Mouse (Mus musculus) gastrocnemius, adult 2 months (tissue): ENCODE results near the gene Strn. TPM values are rescaled to one million over a fixed set of nuclear protein-coding genes. Genes with fewer than 3 reads are reported as not detected.
A peak's percentile ranks its signal among the peaks of the same experiment; 100 is the strongest.

ENCODE experiments used
- DNase-seq: peaks from one replicate; pipeline ENCODE4 v3.0.0; 2022
- H3K27ac ChIP-seq: fragments of 200-600 bp; 2 replicates; pipeline ENCODE4 v1.8.1; 2022; ENCODE audit warnings: mild to moderate bottlenecking
- H3K4me3 ChIP-seq: fragments of 200-600 bp; 2 replicates; pipeline ENCODE4 v1.8.1; 2022; ENCODE audit warnings: mild to moderate bottlenecking, moderate library complexity
- CTCF ChIP-seq: fragments of 200-600 bp; IDR thresholded peaks from 2 replicates; pipeline ENCODE4 v1.8.1; 2022; ENCODE audit warnings: antibody characterized with exemption, mild to moderate bottlenecking, moderate library complexity
- intact Hi-C: fragments of 180-260 bp; cut with DNase I; formaldehyde crosslinking; loops from one replicate; pipeline ENCODE4 v1.15.1; 2025
- total RNA-seq, 2 experiments: library from RNA; stranded (reverse); gene quantifications; 2 replicates each; pipeline ENCODE4 v1.2.3; 2021

Strn gene
- total RNA-seq, 2 experiments from 2014 or later, result 5.4 to 7.1 TPM

DNA sequence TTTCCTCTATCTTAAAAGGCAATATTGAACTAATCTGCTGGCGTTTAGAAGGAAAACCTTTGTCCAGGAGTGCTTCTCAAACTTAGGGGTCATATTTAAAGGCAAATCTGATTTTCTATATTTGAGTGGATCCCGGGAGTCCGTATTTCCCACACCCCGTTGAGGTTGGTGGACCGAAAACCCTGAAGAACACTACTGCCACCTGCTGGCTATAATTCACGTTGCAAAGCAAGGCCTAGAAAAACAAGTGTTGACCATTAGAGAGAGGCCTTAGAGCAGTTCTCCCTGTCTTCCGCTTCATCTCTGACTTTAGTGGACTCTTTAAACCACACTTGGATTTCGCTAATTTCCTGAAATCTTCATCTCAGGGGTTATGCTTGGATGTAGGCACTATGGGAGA, 133.1 kb downstream of the Strn start:
- peak; percentile 91 for TF ChIP-seq CTCF
- Histone ChIP-seq H3K27ac (no peak overlapping the region), H3K4me3 (peak overlapping the region; percentile 46; the same call in 1 of the 2 replicates)
- DNase-seq, result peak; percentile 75
- intact Hi-C loops, result no loop called here

DNA sequence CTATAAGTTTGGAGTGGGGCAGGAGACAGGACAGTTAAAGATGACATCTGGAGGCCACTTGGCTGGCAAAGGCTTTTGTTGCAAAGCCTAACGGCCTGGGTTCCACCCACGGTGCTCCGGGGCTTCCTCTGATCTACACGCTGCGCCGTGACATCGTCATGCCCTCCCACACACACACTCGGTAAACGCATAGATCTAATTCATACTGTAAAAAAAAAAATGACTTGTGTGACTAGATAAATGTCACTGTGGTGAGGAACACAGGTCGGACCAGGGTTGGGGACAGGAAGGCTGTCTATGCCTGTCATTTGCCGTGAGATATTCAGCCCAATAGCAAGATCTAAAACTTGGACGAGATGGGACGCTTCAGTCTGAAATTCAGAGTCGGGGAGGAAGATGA, 134.7 kb downstream of the Strn start:
- H3K27ac ChIP-seq, result no peak overlapping the region
- H3K4me3 ChIP-seq, result no peak overlapping the region
- no peak for DNase-seq
- intact Hi-C loops, result no loop called here
- no peak for TF ChIP-seq CTCF

DNA sequence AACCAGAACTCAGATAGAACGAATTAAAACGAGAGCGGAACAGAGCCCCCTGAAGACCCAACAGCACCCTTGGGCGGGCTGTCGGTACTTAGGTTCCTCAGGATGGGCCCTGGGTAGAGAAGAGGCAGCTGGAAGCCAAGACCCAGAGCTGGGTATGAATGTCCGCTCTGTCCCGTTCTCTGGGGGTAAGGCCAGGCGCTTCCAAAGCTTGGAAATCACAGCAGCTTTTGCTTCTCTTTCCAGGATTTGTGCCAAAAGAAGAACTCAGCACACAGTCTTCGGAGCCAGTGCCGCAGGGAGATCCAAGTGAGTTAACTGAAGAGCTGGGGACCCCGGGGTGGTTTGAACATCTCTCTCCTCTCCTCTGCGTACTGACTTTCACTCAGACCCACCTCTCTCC, 135.4 kb downstream of the Strn start:
- no peak for TF ChIP-seq CTCF
- H3K27ac ChIP-seq, result no peak overlapping the region
- H3K4me3 ChIP-seq, result no peak overlapping the region
- intact Hi-C loops, result no loop called here
- DNase-seq, result peak; percentile 26

DNA sequence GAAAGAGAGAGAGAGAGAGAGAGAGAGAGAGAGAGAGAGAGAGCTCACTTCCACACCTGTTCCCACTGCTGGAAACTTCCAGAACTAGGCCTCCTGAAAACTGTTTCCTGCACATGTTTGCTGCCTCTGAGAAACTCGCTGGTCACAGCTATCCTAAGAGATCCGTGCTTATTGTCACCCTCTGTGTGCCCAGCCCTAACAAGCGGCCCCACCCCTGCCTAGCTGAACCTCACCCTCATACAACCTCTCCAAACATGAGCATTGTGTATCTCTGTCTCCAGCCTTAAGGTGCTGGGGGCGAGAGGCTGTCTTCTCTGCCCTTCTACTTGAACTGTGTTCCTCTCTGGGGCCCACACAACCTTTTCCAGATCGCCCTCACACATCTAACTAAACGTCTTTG, 136.0 kb downstream of the Strn start:
- Histone ChIP-seq H3K4me3 (no peak overlapping the region), H3K27ac (no peak overlapping the region)
- no peak for DNase-seq
- intact Hi-C loops, result no loop called here
- TF ChIP-seq CTCF, result no peak

Other genes starting within 250 kb of the Strn start
- 1 to 10 TPM; 1.9 to 3.6 TPM for gene Vit, start 229.1 kb downstream of the Strn start, total RNA-seq
- 10 to 100 TPM in 1 of 2 experiments, 1 to 10 TPM in 1; 7.3 to 10.1 TPM for gene Heatr5b, start 98.2 kb upstream of the Strn start, total RNA-seq
- gene Gpatch11, start 98.4 kb upstream of the Strn start, total RNA-seq, result 10 to 100 TPM; 17.9 to 23.3 TPM
- gene Eif2ak2, start 145.4 kb upstream of the Strn start, total RNA-seq, result 1 to 10 TPM; 3.6 to 4.0 TPM
- not detected for gene Sult6b1, start 169.8 kb upstream of the Strn start, total RNA-seq
- 10 to 100 TPM; 36.5 to 48.7 TPM for gene Cebpzos, start 179.3 kb upstream of the Strn start, total RNA-seq
- gene Cebpz, start 199.9 kb upstream of the Strn start, total RNA-seq, result 10 to 100 TPM; 26.2 to 27.5 TPM
- 10 to 100 TPM; 22.0 to 31.8 TPM for gene Ndufaf7, start 199.9 kb upstream of the Strn start, total RNA-seq